Mouse (Mus musculus) liver, adult 2 months (tissue): ENCODE data around the gene Mon2.

Source experiments
- CTCF ChIP-seq: fragments of 200-500 bp; IDR thresholded peaks from 2 replicates; pipeline ENCODE4 v1.5.1; 2011; ENCODE audit warnings: low read depth, low read length, control low read depth
- POLR2A ChIP-seq: fragments of 200-500 bp; IDR thresholded peaks from 2 replicates; pipeline ENCODE4 v1.6.1; 2011; ENCODE audit warnings: low read length, control low read depth; ENCODE audit not compliant: insufficient read depth; ENCODE audit errors: extremely low read depth

- no peak for TF ChIP-seq CTCF
- TF ChIP-seq POLR2A, result no peak
Measured at GRCm38 (mm10) chr10:123084307-123084706, 8.0 kb upstream of the Mon2 start.
